ENCODE assay signal across 11 mouse cellular contexts in the genomic region with DNA sequence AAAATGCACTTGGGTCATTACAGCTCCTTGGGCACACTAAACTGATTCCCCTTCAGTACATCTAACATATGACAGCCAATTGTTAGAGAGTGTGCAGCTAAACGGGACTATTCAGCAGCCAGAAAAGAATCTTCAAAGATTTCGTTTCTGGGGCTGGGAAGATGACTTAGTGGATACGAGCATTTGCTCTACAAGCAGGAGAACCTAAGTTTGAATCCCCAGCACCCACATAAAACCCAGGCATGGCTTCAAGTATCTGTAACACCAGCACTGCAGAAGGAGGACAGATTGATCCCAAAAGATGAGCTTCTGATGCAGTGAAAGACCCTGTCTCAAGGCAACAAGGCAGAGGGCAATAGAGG. TPM values are rescaled to one million over a fixed set of nuclear protein-coding genes. Genes with fewer than 3 reads are reported as not detected.
DNase-seq lines count a peak whose midpoint lies in the region; ATAC-seq and TF ChIP-seq lines count a peak whose summit lies in the region.
"Had no signal": no experiment of that assay in that cellular context is flagged by ENCODE, and none has a peak within 500 bp of the region (broad histone marks: within the 10 kb centered on the region; RNA-seq: fewer than 3 reads in every experiment).

No protein-coding gene starts in this region.

- H3K36me3 ChIP-seq in intestine, embryonic 14.5 days (ENCODE audit: control insufficient read depth, insufficient read depth, low read length), result no peaks in the 10 kb centered on the region
- no peaks in the 10 kb centered on the region for H3K36me3 ChIP-seq in intestine, postnatal 0 days (ENCODE audit: control insufficient read depth, insufficient read depth)
- H3K36me3 ChIP-seq in embryonic facial prominence, embryonic 14.5 days (ENCODE audit: control insufficient read depth, insufficient read depth, low read length), result no peaks in the 10 kb centered on the region
- no peaks in the 10 kb centered on the region for H3K36me3 ChIP-seq in hindbrain, embryonic 13.5 days
- H3K36me3 ChIP-seq in midbrain, embryonic 11.5 days (ENCODE audit: control insufficient read depth, insufficient read depth, low read length), result no peaks in the 10 kb centered on the region

- intact Hi-C loops in left cerebral cortex, postnatal 10 days (cut with DNase I), result loop anchor here (5.0 kb wide), 2 partner anchors 52 to 53 kb away; partner anchors contain the start of gene Rad52

- peaks cover 7% of the 10 kb centered on the region; the same call in 1 of the 2 replicates for H3K4me1 ChIP-seq in intestine, embryonic 14.5 days (replicated peaks; ENCODE audit: control insufficient read depth, insufficient read depth, low read length)
- no peaks in the 10 kb centered on the region for H3K4me1 ChIP-seq in intestine, postnatal 0 days (replicated peaks; ENCODE audit: control insufficient read depth, insufficient read depth, low read length)
- peaks cover 11% of the 10 kb centered on the region; the same call in 1 of the 2 replicates for H3K4me1 ChIP-seq in embryonic facial prominence, embryonic 14.5 days (ENCODE audit: control insufficient read depth, insufficient read depth, low read length)
- H3K4me1 ChIP-seq in hindbrain, embryonic 13.5 days (replicated peaks), result peaks cover 29% of the 10 kb centered on the region
- H3K4me1 ChIP-seq in midbrain, embryonic 11.5 days (ENCODE audit: control insufficient read depth, insufficient read depth, low read length), result peaks cover 14% of the 10 kb centered on the region

- no peak for ATAC-seq in intestine, embryonic 14.5 days (replicated peaks; ENCODE audit: low FRiP score, low TSS enrichment, low read depth)
- ATAC-seq in intestine, postnatal 0 days, result no peak
- ATAC-seq in embryonic facial prominence, embryonic 14.5 days (ENCODE audit: low read depth), result no peak
- no peak for ATAC-seq in hindbrain, embryonic 13.5 days (ENCODE audit: low FRiP score)
- no peak for ATAC-seq in midbrain, embryonic 11.5 days (ENCODE audit: low FRiP score)

- H3K27ac ChIP-seq in intestine, embryonic 14.5 days (ENCODE audit: low read depth), result no peak overlapping the region
- no peak overlapping the region for H3K27ac ChIP-seq in intestine, postnatal 0 days (ENCODE audit: low read depth, low read length)
- no peak overlapping the region for H3K27ac ChIP-seq in embryonic facial prominence, embryonic 14.5 days (replicated peaks; ENCODE audit: low read depth, low read length)
- H3K27ac ChIP-seq in hindbrain, embryonic 13.5 days, result peak overlapping the region; percentile 99
- H3K27ac ChIP-seq in midbrain, embryonic 11.5 days (ENCODE audit: low read depth, low read length), result no peak overlapping the region
- H3K27ac ChIP-seq: macrophage had no signal

- no peak for DNase-seq in intestine, embryonic 14.5 days (ENCODE audit: low spot score)
- DNase-seq in embryonic facial prominence, embryonic 14.5 days (ENCODE audit: low spot score), result no peak
- DNase-seq in midbrain, embryonic 11.5 days (ENCODE audit: low spot score, missing footprints), result no peak
- no peak for DNase-seq in left cerebral cortex, adult 9 months (ENCODE audit: low spot score in 2 of 2)
- DNase-seq in frontal cortex, postnatal 36 days (ENCODE audit: low spot score in 2 of 2), result no peak
- no peak for DNase-seq in left cerebral cortex, postnatal 10 days (ENCODE audit: extremely low spot score in 1 of 2, low spot score in 2 of 2)
- DNase-seq: gastrocnemius, postnatal 25 days; spleen, adult 18-20 months had no signal

- WGBS in intestine, embryonic 14.5 days, result 71% methylated on average over 3 of the region's 3 CpGs
- 72% methylated on average over 3 of the region's 3 CpGs for WGBS in intestine, postnatal 0 days
- 76% methylated on average over 3 of the region's 3 CpGs for WGBS in embryonic facial prominence, embryonic 14.5 days
- WGBS in hindbrain, embryonic 13.5 days, result 67% methylated on average over 3 of the region's 3 CpGs
- 68% methylated on average over 3 of the region's 3 CpGs for WGBS in midbrain, embryonic 11.5 days

- no peaks in the 10 kb centered on the region for H3K27me3 ChIP-seq in intestine, embryonic 14.5 days (replicated peaks; ENCODE audit: control insufficient read depth, insufficient read depth, low read length)
- H3K27me3 ChIP-seq in intestine, postnatal 0 days (replicated peaks; ENCODE audit: control insufficient read depth, insufficient read depth, low read length), result no peaks in the 10 kb centered on the region
- no peaks in the 10 kb centered on the region for H3K27me3 ChIP-seq in embryonic facial prominence, embryonic 14.5 days (replicated peaks; ENCODE audit: control insufficient read depth, insufficient read depth, low read length)
- H3K27me3 ChIP-seq in hindbrain, embryonic 13.5 days, result no peaks in the 10 kb centered on the region
- H3K27me3 ChIP-seq in midbrain, embryonic 11.5 days (ENCODE audit: control insufficient read depth, insufficient read depth, low read length), result no peaks in the 10 kb centered on the region

- H3K9me3 ChIP-seq in intestine, embryonic 14.5 days (ENCODE audit: control insufficient read depth, low read length), result no peaks in the 10 kb centered on the region
- H3K9me3 ChIP-seq in intestine, postnatal 0 days (ENCODE audit: control insufficient read depth), result no peaks in the 10 kb centered on the region
- no peaks in the 10 kb centered on the region for H3K9me3 ChIP-seq in embryonic facial prominence, embryonic 14.5 days (ENCODE audit: control insufficient read depth, low read length)
- H3K9me3 ChIP-seq in hindbrain, embryonic 13.5 days, result no peaks in the 10 kb centered on the region
- no peaks in the 10 kb centered on the region for H3K9me3 ChIP-seq in midbrain, embryonic 11.5 days (ENCODE audit: control insufficient read depth, low read length)

- H3K9ac ChIP-seq in intestine, embryonic 14.5 days (ENCODE audit: low read length), result no peak overlapping the region
- no peak overlapping the region for H3K9ac ChIP-seq in intestine, postnatal 0 days (ENCODE audit: low read depth, low read length)
- no peak overlapping the region for H3K9ac ChIP-seq in embryonic facial prominence, embryonic 14.5 days (ENCODE audit: low read depth, low read length)
- H3K9ac ChIP-seq in hindbrain, embryonic 13.5 days, result peak overlapping the region; percentile 93
- H3K9ac ChIP-seq in midbrain, embryonic 11.5 days (ENCODE audit: low read length), result peak overlapping the region; percentile 87; the same call in 1 of the 2 replicates

- peak overlapping the region; percentile 53; the same call in 1 of the 2 replicates for H3K4me2 ChIP-seq in intestine, embryonic 14.5 days (ENCODE audit: low read length)
- H3K4me2 ChIP-seq in intestine, postnatal 0 days (replicated peaks; ENCODE audit: low read depth), result no peak overlapping the region
- peak overlapping the region; percentile 83 for H3K4me2 ChIP-seq in embryonic facial prominence, embryonic 14.5 days (ENCODE audit: low read depth, low read length)
- peak overlapping the region; percentile 65 for H3K4me2 ChIP-seq in hindbrain, embryonic 13.5 days
- peak overlapping the region; percentile 71 for H3K4me2 ChIP-seq in midbrain, embryonic 11.5 days

- no peak overlapping the region for H3K4me3 ChIP-seq in intestine, embryonic 14.5 days (ENCODE audit: low read depth, low read length)
- H3K4me3 ChIP-seq in intestine, postnatal 0 days (ENCODE audit: low read depth, low read length), result no peak overlapping the region
- H3K4me3 ChIP-seq in embryonic facial prominence, embryonic 14.5 days (ENCODE audit: low read depth, low read length), result peak overlapping the region; percentile 93; the same call in 1 of the 2 replicates
- H3K4me3 ChIP-seq in hindbrain, embryonic 13.5 days, result peak overlapping the region; percentile 90
- 0 out of 2 replicates have a peak overlapping the region, but pooled peaks have one; percentile 90 for H3K4me3 ChIP-seq in midbrain, embryonic 11.5 days (ENCODE audit: low read depth, low read length)

- TF ChIP-seq CTCF in intestine, postnatal 0 days (IDR thresholded peaks at IDR 0.05; ENCODE audit: low read depth), result no peak

RNA-seq across cellular contexts. Expression of gene Erc1, which starts 1.4 kb away (rescaled TPM):
- 20.9 and 22.2 TPM in 2 replicates for polyA plus RNA-seq in intestine, embryonic 14.5 days (2014; fragmentation: Nextera tagmentation; extraction: Ambion mirVana)
- 4.5 and 5.4 TPM in 2 replicates for polyA plus RNA-seq in intestine, postnatal 0 days (2015; fragmentation: Nextera tagmentation; extraction: Ambion mirVana)
- 23.4 and 24.3 TPM in 2 replicates for polyA plus RNA-seq in embryonic facial prominence, embryonic 14.5 days (2014; fragmentation: Nextera tagmentation; extraction: Ambion mirVana)
- polyA plus RNA-seq in hindbrain, embryonic 13.5 days (2015; fragmentation: Nextera tagmentation; extraction: Ambion mirVana), result 44.3 and 44.9 TPM in 2 replicates
- polyA plus RNA-seq in midbrain, embryonic 11.5 days (2014; fragmentation: Nextera tagmentation; extraction: Ambion mirVana), result 23.7 and 25.4 TPM in 2 replicates
- 100 to 1,000 TPM; 127 to 131 TPM for total RNA-seq in left cerebral cortex, postnatal 10 days (2021)

RNA-seq across cellular contexts. Expression of gene Rad52, which starts 53.2 kb away (rescaled TPM):
- 22.6 and 25.1 TPM in 2 replicates for polyA plus RNA-seq in intestine, embryonic 14.5 days (2014; fragmentation: Nextera tagmentation; extraction: Ambion mirVana)
- 4.2 and 4.6 TPM in 2 replicates for polyA plus RNA-seq in intestine, postnatal 0 days (2015; fragmentation: Nextera tagmentation; extraction: Ambion mirVana)
- polyA plus RNA-seq in embryonic facial prominence, embryonic 14.5 days (2014; fragmentation: Nextera tagmentation; extraction: Ambion mirVana), result 17.2 and 21.6 TPM in 2 replicates
- 25.7 and 26.5 TPM in 2 replicates for polyA plus RNA-seq in hindbrain, embryonic 13.5 days (2015; fragmentation: Nextera tagmentation; extraction: Ambion mirVana)
- polyA plus RNA-seq in midbrain, embryonic 11.5 days (2014; fragmentation: Nextera tagmentation; extraction: Ambion mirVana), result 20.2 and 22.8 TPM in 2 replicates
- 10 to 100 TPM; 26.7 to 32.7 TPM for total RNA-seq in left cerebral cortex, postnatal 10 days (2021)

Comparison
In these comparisons a context has a peak if more than half of its experiments do, and no peak if none do; other contexts are left out.
1. H3K4me3 ChIP-seq: peak in embryonic facial prominence, embryonic 14.5 days (single experiment), hindbrain, embryonic 13.5 days (single experiment) and midbrain, embryonic 11.5 days (single experiment); none in intestine, embryonic 14.5 days (single experiment) and intestine, postnatal 0 days (single experiment).
2. H3K9ac ChIP-seq: peak in hindbrain, embryonic 13.5 days (single experiment) and midbrain, embryonic 11.5 days (single experiment); none in intestine, embryonic 14.5 days (single experiment), intestine, postnatal 0 days (single experiment) and embryonic facial prominence, embryonic 14.5 days (single experiment).